Mouse (Mus musculus): ENCODE measurements at regions not wholly inside any gene's neighbourhood (a gene's known extent, or its start where the extent isn't known, plus 50 kb on each side); places are given as distances from the start of the nearest gene placed in this dataset.

DNA sequence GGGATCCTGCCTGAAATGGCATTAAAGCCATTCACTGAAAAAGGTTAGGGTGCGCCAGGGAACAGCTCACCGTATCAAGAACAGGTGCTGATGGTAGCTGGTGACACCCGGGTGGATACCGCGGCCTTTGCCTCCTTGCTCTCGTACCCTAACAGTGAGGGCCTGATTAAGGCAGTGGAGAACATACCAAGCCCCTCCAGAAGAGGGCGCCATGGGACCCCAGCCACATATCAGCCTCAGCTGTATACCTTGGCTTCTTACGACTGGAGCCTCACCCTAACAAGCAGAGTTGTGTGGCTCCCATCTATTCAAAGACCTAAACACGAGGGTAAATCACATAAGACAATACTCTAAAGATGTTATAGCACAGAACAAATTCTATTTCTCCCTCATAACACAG lies 203.7 kb upstream of the 1700012A03Rik start:
- DNase-seq (ENCODE audit: low spot score) (no peak), ATAC-seq (ENCODE audit: insufficient read depth, low read depth) (no peak)
- no peak for TF ChIP-seq CTCF (IDR thresholded peaks at IDR 0.05; ENCODE audit: low read depth)
- TF ChIP-seq EP300 (IDR thresholded peaks at IDR 0.05; ENCODE audit: low read depth), result no peak
- Histone ChIP-seq H3K9me3 (replicated peaks; ENCODE audit: control insufficient read depth, low read length) (no peaks in the 10 kb centered on the region), H3K4me2 (ENCODE audit: low read depth, low read length) (no peak overlapping the region), H3K4me1 (ENCODE audit: control insufficient read depth, insufficient read depth) (no peaks in the 10 kb centered on the region), H3K4me3 (ENCODE audit: low read depth, low read length) (no peak overlapping the region), H3K36me3 (replicated peaks; ENCODE audit: control insufficient read depth, insufficient read depth, low read length) (no peaks in the 10 kb centered on the region), H3K27me3 (ENCODE audit: control insufficient read depth, insufficient read depth, low read length) (no peaks in the 10 kb centered on the region), H3K27ac (ENCODE audit: low read depth) (no peak overlapping the region), H3K9ac (replicated peaks; ENCODE audit: low read depth, low read length) (no peak overlapping the region)
- 82% methylated on average over 9 of the region's 9 CpGs for WGBS

DNA sequence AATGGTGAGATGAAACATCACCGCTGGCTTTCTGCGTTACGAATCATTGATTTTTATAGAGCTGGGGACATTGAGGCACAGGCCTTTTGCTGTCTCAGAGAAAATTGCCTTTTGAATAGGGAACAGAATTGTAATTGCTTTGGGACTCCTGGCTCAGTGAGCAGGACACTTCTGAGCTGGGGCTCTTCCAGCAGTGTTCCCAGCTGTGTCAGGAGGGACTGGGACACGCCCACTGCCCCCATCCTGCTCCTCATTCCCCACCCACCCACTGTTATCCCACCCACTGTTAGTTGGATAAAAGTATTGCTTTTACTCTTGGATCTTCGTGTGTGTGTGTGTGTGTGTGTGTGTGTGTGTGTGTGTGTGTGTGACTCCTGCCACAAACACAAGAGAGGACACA lies 204.4 kb upstream of the 1700012A03Rik start:
- TF ChIP-seq CTCF (IDR thresholded peaks at IDR 0.05; ENCODE audit: low read depth), result no peak
- no peak for TF ChIP-seq EP300 (IDR thresholded peaks at IDR 0.05; ENCODE audit: low read depth)
- 79% methylated on average over 5 of the region's 5 CpGs for whole genome bisulfite sequencing
- ATAC-seq (ENCODE audit: insufficient read depth, low read depth), result no peak
- no peaks in the 10 kb centered on the region for H3K36me3 ChIP-seq (replicated peaks; ENCODE audit: control insufficient read depth, insufficient read depth, low read length)
- DNase-seq (ENCODE audit: low spot score), result no peak
- H3K27me3 ChIP-seq (ENCODE audit: control insufficient read depth, insufficient read depth, low read length), result no peaks in the 10 kb centered on the region
- H3K27ac ChIP-seq (ENCODE audit: low read depth), result no peak overlapping the region
- H3K4me2 ChIP-seq (ENCODE audit: low read depth, low read length), result no peak overlapping the region
- H3K4me3 ChIP-seq (ENCODE audit: low read depth, low read length), result no peak overlapping the region
- H3K4me1 ChIP-seq (ENCODE audit: control insufficient read depth, insufficient read depth), result no peaks in the 10 kb centered on the region
- no peaks in the 10 kb centered on the region for H3K9me3 ChIP-seq (replicated peaks; ENCODE audit: control insufficient read depth, low read length)
- H3K9ac ChIP-seq (replicated peaks; ENCODE audit: low read depth, low read length), result no peak overlapping the region

DNA sequence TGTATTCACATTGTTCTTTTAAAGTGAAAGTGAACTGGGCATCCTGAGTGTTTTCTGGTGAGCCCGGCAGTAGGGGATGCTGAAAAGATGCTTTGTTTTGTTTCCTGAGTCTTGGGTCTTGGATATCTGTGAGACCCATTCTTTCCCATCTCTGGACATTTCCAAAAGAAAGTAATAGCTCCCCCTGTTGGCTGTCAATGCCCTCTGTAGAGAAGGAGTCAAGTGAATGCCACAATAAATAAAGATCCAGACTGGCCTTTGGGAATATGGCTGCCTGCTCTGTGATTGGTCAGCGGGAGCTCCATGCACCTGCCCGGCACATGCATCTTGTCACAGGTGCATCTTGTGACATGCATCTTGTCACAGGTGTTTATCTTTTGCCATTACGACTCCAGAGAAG lies 209.4 kb upstream of the 1700012A03Rik start:
- ATAC-seq (ENCODE audit: insufficient read depth, low read depth) (no peak), DNase-seq (ENCODE audit: low spot score) (no peak)
- TF ChIP-seq CTCF (IDR thresholded peaks at IDR 0.05; ENCODE audit: low read depth) (no peak; the same call in 1 of the 2 replicates), EP300 (IDR thresholded peaks at IDR 0.05; ENCODE audit: low read depth) (no peak)
- peaks cover 6% of the 10 kb centered on the region; the same call in 1 of the 2 replicates for H3K9me3 ChIP-seq (replicated peaks; ENCODE audit: control insufficient read depth, low read length)
- 81% methylated on average over 4 of the region's 4 CpGs for WGBS
- no peaks in the 10 kb centered on the region for H3K36me3 ChIP-seq (replicated peaks; ENCODE audit: control insufficient read depth, insufficient read depth, low read length)
- H3K9ac ChIP-seq (replicated peaks; ENCODE audit: low read depth, low read length), result no peak overlapping the region
- H3K4me1 ChIP-seq (ENCODE audit: control insufficient read depth, insufficient read depth), result no peaks in the 10 kb centered on the region
- no peak overlapping the region for H3K4me2 ChIP-seq (ENCODE audit: low read depth, low read length)
- no peak overlapping the region for H3K27ac ChIP-seq (ENCODE audit: low read depth)
- H3K4me3 ChIP-seq (ENCODE audit: low read depth, low read length), result no peak overlapping the region
- no peaks in the 10 kb centered on the region for H3K27me3 ChIP-seq (ENCODE audit: control insufficient read depth, insufficient read depth, low read length)

DNA sequence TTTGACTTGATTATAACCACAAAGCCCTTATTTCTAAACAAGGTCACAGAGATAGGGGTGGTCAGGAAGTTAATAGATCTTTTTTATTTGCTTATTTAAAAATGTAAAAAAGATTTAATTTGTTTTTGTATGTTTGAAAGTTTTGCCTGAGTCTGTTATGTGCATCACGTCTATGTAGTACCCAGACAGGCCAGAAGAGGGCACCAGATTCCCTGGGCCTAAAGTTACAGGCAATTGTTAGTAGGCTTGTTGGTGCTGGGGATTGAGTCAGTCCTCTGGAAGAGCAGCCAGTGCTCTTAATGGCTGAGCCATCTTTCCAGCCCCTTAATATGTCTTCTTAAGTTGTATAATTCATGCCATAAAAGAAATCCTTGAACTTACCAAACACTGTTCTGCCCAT lies 211.5 kb upstream of the 1700012A03Rik start:
- Histone ChIP-seq H3K4me1 (ENCODE audit: control insufficient read depth, insufficient read depth) (no peaks in the 10 kb centered on the region), H3K36me3 (replicated peaks; ENCODE audit: control insufficient read depth, insufficient read depth, low read length) (no peaks in the 10 kb centered on the region), H3K27ac (ENCODE audit: low read depth) (no peak overlapping the region), H3K9me3 (replicated peaks; ENCODE audit: control insufficient read depth, low read length) (peaks cover 8% of the 10 kb centered on the region; the same call in 1 of the 2 replicates), H3K4me3 (ENCODE audit: low read depth, low read length) (no peak overlapping the region), H3K4me2 (ENCODE audit: low read depth, low read length) (no peak overlapping the region), H3K27me3 (ENCODE audit: control insufficient read depth, insufficient read depth, low read length) (no peaks in the 10 kb centered on the region), H3K9ac (replicated peaks; ENCODE audit: low read depth, low read length) (no peak overlapping the region)
- DNase-seq (ENCODE audit: low spot score) (no peak), ATAC-seq (ENCODE audit: insufficient read depth, low read depth) (no peak)
- 64% methylated on average over 1 of the region's 1 CpGs for WGBS
- no peak for TF ChIP-seq EP300 (IDR thresholded peaks at IDR 0.05; ENCODE audit: low read depth)
- peak; percentile 28 for TF ChIP-seq CTCF (IDR thresholded peaks at IDR 0.05; ENCODE audit: low read depth)

DNA sequence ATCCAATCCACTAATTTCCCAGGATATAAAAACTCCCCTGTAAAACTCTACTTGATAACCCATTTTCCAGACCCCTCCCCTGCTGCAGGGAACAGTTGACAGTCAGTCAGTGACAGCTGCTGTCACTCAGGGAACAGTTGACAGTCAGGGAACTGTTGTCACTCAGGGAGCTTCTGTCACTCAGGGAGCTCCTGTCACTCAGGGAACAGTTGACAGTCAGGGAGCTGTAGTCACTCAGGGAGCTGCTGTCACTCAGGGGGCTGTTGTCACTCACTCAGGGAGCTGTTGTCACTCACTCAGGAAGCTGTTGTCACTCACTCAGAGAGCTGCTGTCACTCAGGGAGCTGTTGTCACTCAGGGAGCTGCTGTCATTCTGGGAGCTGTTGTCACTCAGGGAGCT lies 214.3 kb upstream of the 1700012A03Rik start:
- TF ChIP-seq CTCF (IDR thresholded peaks at IDR 0.05; ENCODE audit: low read depth) (no peak), EP300 (IDR thresholded peaks at IDR 0.05; ENCODE audit: low read depth) (no peak)
- Histone ChIP-seq H3K4me2 (ENCODE audit: low read depth, low read length) (no peak overlapping the region), H3K4me3 (ENCODE audit: low read depth, low read length) (no peak overlapping the region), H3K9me3 (replicated peaks; ENCODE audit: control insufficient read depth, low read length) (peaks cover 8% of the 10 kb centered on the region; the same call in 1 of the 2 replicates), H3K4me1 (ENCODE audit: control insufficient read depth, insufficient read depth) (no peaks in the 10 kb centered on the region), H3K36me3 (replicated peaks; ENCODE audit: control insufficient read depth, insufficient read depth, low read length) (no peaks in the 10 kb centered on the region), H3K27me3 (ENCODE audit: control insufficient read depth, insufficient read depth, low read length) (no peaks in the 10 kb centered on the region), H3K9ac (replicated peaks; ENCODE audit: low read depth, low read length) (no peak overlapping the region), H3K27ac (ENCODE audit: low read depth) (no peak overlapping the region)
- ATAC-seq (ENCODE audit: insufficient read depth, low read depth), result no peak
- DNase-seq (ENCODE audit: low spot score), result no peak

DNA sequence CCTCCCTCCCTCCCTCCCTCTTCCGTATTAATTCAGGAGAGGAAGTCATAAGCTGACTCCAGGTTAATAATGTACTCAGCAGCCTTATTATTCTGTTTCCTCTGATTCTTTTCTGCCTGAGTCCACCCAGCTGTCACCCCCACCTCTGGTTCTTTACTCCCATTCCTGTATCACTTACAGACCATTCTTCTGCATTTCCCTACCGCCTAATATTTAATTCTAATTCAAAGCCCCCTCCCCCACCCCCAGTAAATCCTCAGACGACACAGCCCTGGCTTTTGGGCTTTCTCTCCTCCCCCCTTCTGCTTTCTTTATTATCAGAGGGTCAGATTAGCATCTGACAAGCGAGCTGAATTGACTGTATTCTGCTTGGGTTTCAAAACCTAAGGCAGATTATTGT lies 215.5 kb upstream of the 1700012A03Rik start:
- no peak for ATAC-seq (ENCODE audit: insufficient read depth, low read depth)
- no peak for DNase-seq (ENCODE audit: low spot score)
- Histone ChIP-seq H3K27me3 (ENCODE audit: control insufficient read depth, insufficient read depth, low read length) (no peaks in the 10 kb centered on the region), H3K4me1 (ENCODE audit: control insufficient read depth, insufficient read depth) (no peaks in the 10 kb centered on the region), H3K4me3 (ENCODE audit: low read depth, low read length) (no peak overlapping the region), H3K9ac (replicated peaks; ENCODE audit: low read depth, low read length) (no peak overlapping the region), H3K4me2 (ENCODE audit: low read depth, low read length) (no peak overlapping the region), H3K27ac (ENCODE audit: low read depth) (no peak overlapping the region), H3K9me3 (replicated peaks; ENCODE audit: control insufficient read depth, low read length) (peaks cover 8% of the 10 kb centered on the region; the same call in 1 of the 2 replicates), H3K36me3 (replicated peaks; ENCODE audit: control insufficient read depth, insufficient read depth, low read length) (no peaks in the 10 kb centered on the region)
- no peak for TF ChIP-seq EP300 (IDR thresholded peaks at IDR 0.05; ENCODE audit: low read depth)
- no peak for TF ChIP-seq CTCF (IDR thresholded peaks at IDR 0.05; ENCODE audit: low read depth)
- 18% methylated on average over 3 of the region's 4 CpGs for WGBS
